Mouse (Mus musculus) kidney, adult 2 months (tissue): Measurements from ENCODE around the gene Ttc34.

Experiments used
- CTCF ChIP-seq: fragments of 200-500 bp; conservative IDR thresholded peaks from 2 replicates; pipeline ENCODE4 v1.5.1; 2011; ENCODE audit warnings: low read depth, mild to moderate bottlenecking, control low read depth, low read length, moderate library complexity, mixed read lengths; ENCODE audit not compliant: insufficient read depth, insufficient read length
- POLR2A ChIP-seq: fragments of 200-500 bp; IDR thresholded peaks from one replicate; pipeline ENCODE4 v1.6.1; 2011; ENCODE audit warnings: low read depth, low read length, control low read depth

DNA sequence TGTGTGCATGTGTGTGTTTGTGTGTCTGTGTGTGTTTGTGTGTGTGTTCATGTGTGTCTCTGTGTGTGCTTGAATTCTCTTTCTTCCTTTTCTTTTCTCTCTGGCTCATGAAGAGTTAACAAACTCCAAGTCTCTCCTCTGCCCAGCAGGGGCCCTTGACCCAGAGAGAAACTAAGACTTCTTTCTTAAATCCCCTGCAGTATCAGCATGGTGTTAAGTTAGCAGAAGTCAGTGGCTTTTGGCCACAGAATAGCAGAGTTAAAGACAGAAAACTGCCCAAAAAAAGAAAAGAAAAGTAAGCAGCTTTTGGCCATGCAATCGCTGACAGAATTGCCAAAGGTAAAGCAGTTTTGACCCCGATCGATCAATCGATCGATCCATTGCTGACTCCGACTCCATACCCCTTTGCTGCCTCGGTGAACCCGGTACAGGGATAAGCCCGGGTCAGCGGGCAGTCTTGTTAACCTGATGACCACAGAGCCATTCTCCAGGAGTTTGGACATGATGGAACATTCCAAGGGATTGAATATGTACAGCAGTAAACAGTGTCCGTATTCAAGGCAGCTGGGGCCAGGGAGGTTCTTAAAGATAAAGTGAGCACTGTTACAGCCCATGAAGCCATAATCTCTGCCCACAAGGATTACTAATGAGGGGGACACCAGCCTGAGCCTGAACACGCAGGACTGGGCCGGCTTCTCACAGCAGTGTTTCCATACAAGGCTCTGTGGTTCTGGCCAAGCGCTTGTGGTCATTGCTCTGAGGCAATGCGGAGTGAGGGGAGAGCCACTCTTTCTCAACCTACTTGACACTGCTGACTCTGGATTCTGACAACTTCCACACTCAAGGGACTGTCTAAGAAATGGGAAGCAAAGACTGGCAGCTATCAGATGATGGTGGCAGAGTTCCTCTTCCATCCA lies 73.6 kb downstream of the Ttc34 start:
- TF ChIP-seq POLR2A (no peak), CTCF (no peak)
